Mouse (Mus musculus) embryonic stem cell, embryonic (primary cell): ENCODE data around the gene C77080.

Experiments
- CTCF ChIA-PET, 4 experiments: fragments of 300-600 bp in 2 of 4; fragments of 350-600 bp in 2 of 4; sonication (Branson Sonifier 250); formaldehyde crosslinking; loops; one replicate each; lab custom pipeline; 2022; ENCODE audit warnings: inconsistent platforms in 2 of 4; lab: Charles Lee
- POLR2A ChIA-PET, 4 experiments: fragments of 300-600 bp in 2 of 4; fragments of 350-600 bp in 2 of 4; sonication (Branson Sonifier 250); formaldehyde crosslinking; loops; one replicate each; lab custom pipeline; 2022; ENCODE audit warnings: antibody characterized with exemption in 4 of 4, inconsistent platforms in 1 of 4; lab: Charles Lee

The C77080 gene

GRCm38 (mm10) chr4:129261196-129261595, at the start of gene C77080:
Gene C77080, minus strand, starts transcription at chr4:129261404.
- ChIA-PET CTCF (interaction anchor here in 3 of 4 experiments (0.6 to 1.5 kb wide), 7 partner anchors 12 to 194 kb away, joined by 3 to 9 read pairs (median 4); no protein-coding TSS in a partner anchor), POLR2A (interaction anchor here (0.6 to 53.2 kb wide), 24 partner anchors 9 to 230 kb away, joined by 3 to 2422 read pairs (median 4); partner anchors contain the start of genes S100pbp (in 3 of the 4), Yars (in 3 of the 4), Bsdc1 (in 1 of the 4) and Fam229a (in 1 of the 4))

GRCm38 (mm10) chr4:129307936-129308335, 46.7 kb upstream of the C77080 start:
- ChIA-PET CTCF (interaction anchor here in 1 of 4 experiments (0.7 kb wide), 1 partner anchor 14 kb away, joined by 3 read pairs; no protein-coding TSS in a partner anchor), POLR2A (interaction anchor here in 3 of 4 experiments (0.8 to 27.3 kb wide), 10 partner anchors 1 to 177 kb away, joined by 3 to 320 read pairs (median 6); partner anchors contain the start of genes Bsdc1 (in 1 of the 3), C77080 (in 1 of the 3) and Sync (in 1 of the 3))

- POLR2A ChIA-PET = interaction anchor here in 2 of 4 experiments (0.7 to 27.3 kb wide), 7 partner anchors 4 to 1510 kb away, joined by 3 to 320 read pairs (median 3); partner anchors contain the start of gene Sync (in 1 of the 2)
Measured at GRCm38 (mm10) chr4:129304306-129304705, 43.1 kb upstream of the C77080 start.

GRCm38 (mm10) chr4:129303816-129304215, 42.6 kb upstream of the C77080 start:
- ChIA-PET POLR2A (interaction anchor here in 3 of 4 experiments (0.6 to 27.3 kb wide), 9 partner anchors 5 to 252 kb away, joined by 3 to 320 read pairs (median 3); partner anchors contain the start of genes Bsdc1 (in 1 of the 3) and Sync (in 1 of the 3)), CTCF (interaction anchor here in 1 of 4 experiments (1.3 kb wide), 1 partner anchor 14 kb away, joined by 3 read pairs; no protein-coding TSS in a partner anchor)

More at GRCm38 (mm10) chr4:129304306-129304705, 43.1 kb upstream of the C77080 start:
- CTCF ChIA-PET = interaction anchor here in 1 of 4 experiments (1.3 kb wide), 1 partner anchor 14 kb away, joined by 3 read pairs; no protein-coding TSS in a partner anchor

GRCm38 (mm10) chr4:129303401-129303800, 42.2 kb upstream of the C77080 start:
- ChIA-PET CTCF (interaction anchor here in 1 of 4 experiments (1.3 kb wide), 1 partner anchor 13 kb away, joined by 3 read pairs; no protein-coding TSS in a partner anchor), POLR2A (interaction anchor here in 3 of 4 experiments (0.6 to 27.3 kb wide), 9 partner anchors 5 to 253 kb away, joined by 3 to 320 read pairs (median 3); partner anchors contain the start of genes Bsdc1 (in 1 of the 3) and Sync (in 1 of the 3))

GRCm38 (mm10) chr4:129299121-129299520, 37.9 kb upstream of the C77080 start:
- CTCF ChIA-PET = interaction anchor here in 3 of 4 experiments (0.5 to 2.2 kb wide), 7 partner anchors 13 to 374 kb away, joined by 3 to 5 read pairs (median 3); partner anchors contain the start of gene Bsdc1 (in 1 of the 3)
- POLR2A ChIA-PET = interaction anchor here in 3 of 4 experiments (0.7 to 27.3 kb wide), 13 partner anchors 5 to 169 kb away, joined by 3 to 320 read pairs (median 4); partner anchors contain the start of gene Sync (in 1 of the 3)

GRCm38 (mm10) chr4:129297724-129298123, 36.5 kb upstream of the C77080 start:
- ChIA-PET POLR2A (interaction anchor here (0.5 to 27.3 kb wide), 26 partner anchors 4 to 240 kb away, joined by 3 to 320 read pairs (median 4); partner anchors contain the start of genes Bsdc1 (in 1 of the 4), Marcksl1 (in 1 of the 4) and Sync (in 1 of the 4)), CTCF (interaction anchor here in 3 of 4 experiments (0.8 to 2.2 kb wide), 12 partner anchors 8 to 185 kb away, joined by 3 to 9 read pairs (median 4); partner anchors contain the start of gene Sync (in 1 of the 3))

GRCm38 (mm10) chr4:129296066-129296465, 34.9 kb upstream of the C77080 start:
- CTCF ChIA-PET = interaction anchor here in 2 of 4 experiments (0.5 to 1.3 kb wide), 3 partner anchors 8 to 313 kb away, joined by 3 read pairs; no protein-coding TSS in a partner anchor
- POLR2A ChIA-PET = interaction anchor here in 2 of 4 experiments (0.5 to 27.3 kb wide), 13 partner anchors 10 to 165 kb away, joined by 3 to 320 read pairs (median 4); partner anchors contain the start of gene Bsdc1 (in 1 of the 2)

GRCm38 (mm10) chr4:129295188-129295587, 34.0 kb upstream of the C77080 start:
- ChIA-PET CTCF (interaction anchor here in 3 of 4 experiments (0.7 to 1.3 kb wide), 8 partner anchors 18 to 381 kb away, joined by 3 to 4 read pairs (median 3); no protein-coding TSS in a partner anchor), POLR2A (interaction anchor here in 3 of 4 experiments (0.6 to 27.3 kb wide), 22 partner anchors 8 to 166 kb away, joined by 3 to 320 read pairs (median 4); partner anchors contain the start of genes Bsdc1 (in 2 of the 3), S100pbp (in 1 of the 3) and Yars (in 1 of the 3))

GRCm38 (mm10) chr4:129293702-129294101, 32.5 kb upstream of the C77080 start:
- CTCF ChIA-PET = interaction anchor here (0.8 to 2.3 kb wide), 12 partner anchors 14 to 181 kb away, joined by 3 to 9 read pairs (median 4); no protein-coding TSS in a partner anchor
- POLR2A ChIA-PET = interaction anchor here (0.6 to 27.3 kb wide), 49 partner anchors 11 to 331 kb away, joined by 3 to 320 read pairs (median 4); partner anchors contain the start of genes Bsdc1 (in 2 of the 4), S100pbp (in 2 of the 4), Yars (in 2 of the 4) and C77080 (in 1 of the 4)

GRCm38 (mm10) chr4:129292831-129293230, 31.6 kb upstream of the C77080 start:
- CTCF ChIA-PET = interaction anchor here (0.5 to 2.3 kb wide), 10 partner anchors 17 to 202 kb away, joined by 3 to 9 read pairs (median 4); no protein-coding TSS in a partner anchor
- POLR2A ChIA-PET = interaction anchor here in 3 of 4 experiments (0.5 to 27.3 kb wide), 39 partner anchors 10 to 330 kb away, joined by 3 to 320 read pairs (median 4); partner anchors contain the start of genes S100pbp (in 2 of the 3), Yars (in 2 of the 3), Bsdc1 (in 1 of the 3) and C77080 (in 1 of the 3)

GRCm38 (mm10) chr4:129289671-129290070, 28.5 kb upstream of the C77080 start:
- ChIA-PET POLR2A (interaction anchor here in 2 of 4 experiments (0.6 to 27.3 kb wide), 7 partner anchors 17 to 223 kb away, joined by 3 to 320 read pairs (median 4); partner anchors contain the start of genes S100pbp (in 1 of the 2) and Yars (in 1 of the 2)), CTCF (interaction anchor here in 2 of 4 experiments (0.6 to 1.3 kb wide), 5 partner anchors 8 to 155 kb away, joined by 3 to 4 read pairs (median 3); no protein-coding TSS in a partner anchor)

GRCm38 (mm10) chr4:129288067-129288466, 26.9 kb upstream of the C77080 start:
- ChIA-PET POLR2A (interaction anchor here in 3 of 4 experiments (0.6 to 27.3 kb wide), 11 partner anchors 12 to 173 kb away, joined by 3 to 320 read pairs (median 4); partner anchors contain the start of gene Bsdc1 (in 1 of the 3)), CTCF (interaction anchor here in 3 of 4 experiments (0.6 to 3.9 kb wide), 6 partner anchors 8 to 290 kb away, joined by 3 to 22 read pairs (median 4); no protein-coding TSS in a partner anchor)

- POLR2A ChIA-PET = interaction anchor here in 3 of 4 experiments (0.6 to 27.3 kb wide), 14 partner anchors 11 to 175 kb away, joined by 3 to 320 read pairs (median 4); partner anchors contain the start of gene Bsdc1 (in 1 of the 3)
Measured at GRCm38 (mm10) chr4:129287472-129287981, 26.3 kb upstream of the C77080 start, which contains the start of gene Sync. Gene Sync, plus strand, starts transcription at chr4:129287617.

GRCm38 (mm10) chr4:129286683-129287471, 25.7 kb upstream of the C77080 start:
- POLR2A ChIA-PET = interaction anchor here in 3 of 4 experiments (0.5 to 27.3 kb wide), 26 partner anchors 8 to 354 kb away, joined by 3 to 320 read pairs (median 4); partner anchors contain the start of genes S100pbp (in 2 of the 3), Yars (in 2 of the 3), Bsdc1 (in 1 of the 3) and Rnf19b (in 1 of the 3)

More at GRCm38 (mm10) chr4:129287472-129287981, 26.3 kb upstream of the C77080 start, which contains the start of gene Sync:
- CTCF ChIA-PET = interaction anchor here in 2 of 4 experiments (0.6 to 3.9 kb wide), 4 partner anchors 10 to 290 kb away, joined by 3 to 22 read pairs (median 6); no protein-coding TSS in a partner anchor

More at GRCm38 (mm10) chr4:129286683-129287471, 25.7 kb upstream of the C77080 start:
- CTCF ChIA-PET = interaction anchor here in 3 of 4 experiments (0.6 to 3.9 kb wide), 7 partner anchors 10 to 1247 kb away, joined by 3 to 22 read pairs (median 4); no protein-coding TSS in a partner anchor
